Mouse (Mus musculus) macrophage (primary cell): ENCODE results near the gene Bod1l. TPM values are rescaled to one million over a fixed set of nuclear protein-coding genes. Genes with fewer than 3 reads are reported as not detected.

Experiments used
- H3K27ac ChIP-seq: fragments of 350-480 bp; formaldehyde crosslinking; 2 replicates; pipeline ENCODE4 v1.9.0; 2021
- H3K36me3 ChIP-seq: fragments of 350-480 bp; formaldehyde crosslinking; 2 replicates; pipeline ENCODE4 v1.9.0; 2021; ENCODE audit errors: inconsistent target
- H3K4me3 ChIP-seq: fragments of 350-480 bp; formaldehyde crosslinking; 2 replicates; pipeline ENCODE4 v1.9.0; 2021; ENCODE audit errors: inconsistent target
- H3K79me2 ChIP-seq: fragments of 350-480 bp; formaldehyde crosslinking; 2 replicates; pipeline ENCODE4 v1.9.0; 2021; ENCODE audit errors: inconsistent target
- WGBS: methylation state at CpG from one replicate; pipeline ENCODE4 v1.1.7; 2026; ENCODE audit warnings: inconsistent platforms; ENCODE audit not compliant: missing documents; 5-methylcytosine and 5-hydroxymethylcytosine counted together
- polyA plus RNA-seq: library from polyadenylated mRNA; stranded (reverse); fragments of 250-400 nt; gene quantifications from 3 replicates; pipeline ENCODE4 v1.2.4, GENCODE M21; 2018; ENCODE audit warnings: inconsistent platforms

The Bod1l gene
- polyA plus RNA-seq, 1 experiment from 2014 or later: 30.5 TPM

DNA sequence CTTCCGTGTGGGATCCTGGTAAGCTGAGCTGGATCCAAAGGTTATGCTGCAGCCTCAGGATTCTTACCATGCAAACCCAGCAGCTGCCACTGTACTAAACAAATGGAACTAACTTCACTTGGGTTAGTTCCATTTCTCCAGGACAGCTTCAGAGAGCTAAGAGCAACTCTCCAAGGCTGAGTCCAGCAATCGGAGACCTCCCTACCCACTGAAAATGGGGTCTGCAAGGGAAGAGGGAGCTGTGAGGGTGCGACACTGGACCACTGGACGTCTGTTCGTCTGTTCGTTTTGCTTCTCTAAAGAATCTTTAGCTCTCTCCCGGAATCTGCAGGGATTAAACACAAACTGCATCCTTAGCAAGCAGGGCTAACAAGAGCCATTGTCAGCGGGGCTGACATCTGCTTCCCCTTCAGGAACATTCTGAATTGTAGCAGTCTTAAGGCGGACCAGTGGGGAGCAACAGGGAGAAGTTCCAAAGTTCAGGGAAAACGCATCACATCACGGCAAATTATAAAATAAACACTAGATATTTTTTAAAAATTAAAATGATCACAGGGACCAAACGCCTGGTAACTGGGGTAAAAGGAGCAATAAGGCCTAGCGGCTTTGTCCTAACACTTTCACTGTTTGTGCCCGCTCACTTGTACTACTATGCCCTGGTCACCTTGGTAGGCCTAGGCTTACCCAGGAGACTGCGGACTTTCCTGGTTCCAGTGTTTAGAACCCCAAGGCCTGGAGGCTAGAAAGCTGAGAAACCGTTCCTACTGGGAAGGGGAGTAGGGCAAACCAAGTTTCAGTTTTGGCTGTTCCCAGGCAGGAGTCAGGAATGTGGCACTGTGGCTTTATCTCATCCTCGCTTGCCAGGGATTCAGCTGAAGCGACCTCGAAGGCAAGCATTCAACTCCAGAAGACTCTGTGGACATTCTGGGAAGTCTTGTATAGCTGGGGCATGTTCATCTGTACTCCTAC is 85.2 kb downstream of the Bod1l start:
- Histone ChIP-seq H3K27ac (no peak overlapping the region), H3K79me2 (no peaks in the 10 kb centered on the region), H3K4me3 (no peak overlapping the region), H3K36me3 (no peaks in the 10 kb centered on the region)
- 19% methylated on average over 19 of the region's 19 CpGs for WGBS

GRCm38 (mm10) chr5:41757338-41757737 is 86.8 kb downstream of the Bod1l start:
- no peak overlapping the region for H3K4me3 ChIP-seq
- H3K36me3 ChIP-seq: no peaks in the 10 kb centered on the region
- H3K79me2 ChIP-seq: no peaks in the 10 kb centered on the region
- WGBS: 16% methylated on average over 5 of the region's 5 CpGs
- no peak overlapping the region for H3K27ac ChIP-seq

DNA sequence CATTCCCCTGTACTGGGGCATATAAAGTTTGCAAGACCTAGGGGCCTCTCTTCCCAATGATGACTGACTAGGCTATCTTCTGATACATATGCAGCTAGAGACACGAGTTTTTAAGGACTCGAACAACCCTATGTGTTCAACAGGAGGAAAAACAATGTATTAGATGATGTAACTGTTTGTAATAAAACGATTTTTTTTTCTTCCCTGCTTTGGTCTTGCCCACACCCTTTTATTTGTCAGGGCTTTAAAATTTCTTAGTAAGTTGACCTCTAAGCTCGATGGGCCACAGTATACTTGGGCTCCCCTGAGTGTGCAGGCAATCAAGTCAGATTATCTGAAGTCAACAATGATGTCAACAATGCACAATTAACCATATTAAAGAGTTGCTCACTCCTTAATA is 87.7 kb downstream of the Bod1l start:
- Histone ChIP-seq H3K27ac (no peak overlapping the region), H3K79me2 (no peaks in the 10 kb centered on the region), H3K36me3 (no peaks in the 10 kb centered on the region), H3K4me3 (no peak overlapping the region)
- 13% methylated on average over 4 of the region's 4 CpGs for WGBS

GRCm38 (mm10) chr5:41755373-41755960 is 88.6 kb downstream of the Bod1l start:
- no peaks in the 10 kb centered on the region for H3K36me3 ChIP-seq
- H3K27ac ChIP-seq: no peak overlapping the region
- H3K79me2 ChIP-seq: no peaks in the 10 kb centered on the region
- WGBS: 5% methylated on average over 23 of the region's 23 CpGs
- H3K4me3 ChIP-seq: no peak overlapping the region

GRCm38 (mm10) chr5:41754836-41755235 is 89.3 kb downstream of the Bod1l start:
- Histone ChIP-seq H3K79me2 (no peaks in the 10 kb centered on the region), H3K36me3 (no peaks in the 10 kb centered on the region), H3K27ac (no peak overlapping the region), H3K4me3 (no peak overlapping the region)
- 6% methylated on average over 16 of the region's 16 CpGs for WGBS

DNA sequence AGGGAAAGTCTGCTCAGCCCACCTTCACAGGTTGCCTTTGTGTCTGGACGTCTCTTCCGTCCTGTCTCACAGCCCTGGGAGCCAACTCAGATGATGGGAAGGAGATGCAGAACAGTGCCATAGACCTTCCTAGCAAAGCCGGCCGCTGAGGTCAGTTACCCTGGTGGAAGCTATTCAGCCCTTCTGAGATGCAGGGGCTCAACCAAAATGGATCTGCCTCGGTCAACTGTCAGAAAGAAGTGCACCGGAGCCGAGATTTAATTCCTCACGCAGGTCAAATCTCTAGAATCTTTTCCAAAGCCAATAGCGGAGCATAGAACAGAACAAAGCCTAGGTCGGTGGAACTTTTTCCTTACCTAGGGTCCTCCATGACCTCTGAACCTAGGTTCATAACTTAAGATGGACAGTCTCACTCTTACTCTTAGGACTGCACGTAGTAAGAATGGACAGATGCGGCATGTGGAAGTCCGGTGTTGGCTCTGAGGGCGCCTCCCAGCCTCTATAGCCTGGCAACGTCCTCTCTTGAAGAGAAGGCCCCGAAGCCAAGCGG is 89.8 kb downstream of the Bod1l start:
- H3K79me2 ChIP-seq: no peaks in the 10 kb centered on the region
- no peak overlapping the region for H3K27ac ChIP-seq
- 5% methylated on average over 17 of the region's 17 CpGs for WGBS
- H3K36me3 ChIP-seq: no peaks in the 10 kb centered on the region
- no peak overlapping the region for H3K4me3 ChIP-seq

GRCm38 (mm10) chr5:41752721-41753120 is 91.4 kb downstream of the Bod1l start:
- no peak overlapping the region for H3K27ac ChIP-seq
- WGBS: 23% methylated on average over 4 of the region's 4 CpGs
- no peaks in the 10 kb centered on the region for H3K36me3 ChIP-seq
- no peak overlapping the region for H3K4me3 ChIP-seq
- H3K79me2 ChIP-seq: no peaks in the 10 kb centered on the region

- no peaks in the 10 kb centered on the region for H3K36me3 ChIP-seq
- no peaks in the 10 kb centered on the region for H3K79me2 ChIP-seq
- 15% methylated on average over 10 of the region's 15 CpGs for WGBS
- no peak overlapping the region for H3K4me3 ChIP-seq
- H3K27ac ChIP-seq: no peak overlapping the region
Observed at GRCm38 (mm10) chr5:41744898-41745780, 99.0 kb downstream of the Bod1l start.

- H3K27ac ChIP-seq: no peak overlapping the region
- H3K79me2 ChIP-seq: no peaks in the 10 kb centered on the region
- 32% methylated on average over 7 of the region's 7 CpGs for WGBS
- H3K36me3 ChIP-seq: no peaks in the 10 kb centered on the region
- H3K4me3 ChIP-seq: no peak overlapping the region
Observed at GRCm38 (mm10) chr5:41744234-41744633, 99.9 kb downstream of the Bod1l start.

DNA sequence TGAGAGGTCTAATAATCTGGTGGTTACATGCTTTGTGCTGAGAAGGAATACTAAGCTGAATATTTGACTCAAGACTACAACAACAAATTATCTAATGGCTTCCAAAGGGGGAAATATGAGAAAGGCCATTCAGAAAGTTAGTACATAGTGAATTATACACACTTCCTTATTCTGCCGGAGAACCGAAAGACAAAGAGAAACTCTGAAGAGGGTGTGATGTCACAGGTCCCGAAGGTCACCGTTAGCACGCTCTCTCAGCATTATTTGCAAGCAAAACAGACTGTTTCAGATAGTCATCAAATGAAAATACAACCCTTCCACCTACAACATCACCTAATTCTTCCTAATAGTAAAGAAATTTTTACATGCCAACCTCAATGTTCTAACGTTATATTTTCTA is 105.3 kb downstream of the Bod1l start:
- no peak overlapping the region for H3K4me3 ChIP-seq
- no peaks in the 10 kb centered on the region for H3K36me3 ChIP-seq
- WGBS: 21% methylated on average over 6 of the region's 6 CpGs
- no peaks in the 10 kb centered on the region for H3K79me2 ChIP-seq
- H3K27ac ChIP-seq: no peak overlapping the region

Other genes starting within 250 kb of the Bod1l start
- 25.7 to 39.4 TPM (median 33.7 TPM) in 3 replicates for gene Rab28, start 136.2 kb downstream of the Bod1l start, polyA plus RNA-seq
- not detected in 3 replicates for gene Nkx3-2, start 79.8 kb downstream of the Bod1l start, polyA plus RNA-seq
- gene Gm16223, start 223.6 kb upstream of the Bod1l start, polyA plus RNA-seq: not detected in 3 replicates